Mouse (Mus musculus): ENCODE results near the gene Mul1. TPM values are rescaled to one million over a fixed set of nuclear protein-coding genes. Genes with fewer than 3 reads are reported as not detected.
A peak's percentile ranks its signal among the peaks of the same experiment; 100 is the strongest.

The Mul1 gene
- polyA plus RNA-seq, 1 experiment from 2014 or later, result 16.1 TPM

DNA sequence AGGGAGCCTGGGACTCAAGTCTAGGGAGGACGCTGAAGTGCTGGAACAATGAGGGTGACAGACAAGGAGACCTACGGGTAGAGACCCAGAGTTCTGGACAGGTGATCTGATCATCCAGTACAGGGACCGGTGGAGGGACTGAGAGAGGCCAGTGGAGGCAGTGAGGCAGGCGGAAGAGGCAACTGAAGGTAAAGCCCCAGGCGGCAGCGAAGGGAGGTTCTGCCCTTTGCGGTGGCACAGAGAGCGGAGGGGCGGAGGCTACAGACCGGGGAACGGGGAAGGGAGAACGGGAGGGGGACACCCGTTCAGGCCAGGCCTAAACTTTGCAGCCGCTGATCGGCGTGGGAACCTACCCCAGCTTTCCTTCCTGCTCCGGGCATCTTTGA is 21.5 kb downstream of the Mul1 start:
- Histone ChIP-seq H3K4me3 (ENCODE audit: low read depth, low read length) (peak overlapping the region; percentile 74), H3K36me3 (ENCODE audit: control insufficient read depth, insufficient read depth, low read length) (no peaks in the 10 kb centered on the region), H3K9ac (ENCODE audit: low read depth, low read length) (peak overlapping the region; percentile 72), H3K9me3 (replicated peaks; ENCODE audit: control insufficient read depth, low read length) (no peaks in the 10 kb centered on the region), H3K27me3 (ENCODE audit: control insufficient read depth, insufficient read depth, low read length) (peaks cover 87% of the 10 kb centered on the region), H3K4me2 (peak overlapping the region; percentile 98), H3K27ac (ENCODE audit: low read depth, low read length) (no peak overlapping the region), H3K4me1 (ENCODE audit: control insufficient read depth, insufficient read depth, low read length) (peaks cover 10% of the 10 kb centered on the region)
- WGBS (ENCODE audit: insufficient replicate concordance), result under 1% methylated on average over 17 of the region's 17 CpGs
- ATAC-seq (replicated peaks; ENCODE audit: insufficient number of reproducible peaks, low FRiP score, low TSS enrichment), result no peak

GRCm38 (mm10) chr4:138456536-138456935 is 22.1 kb downstream of the Mul1 start:
- no peaks in the 10 kb centered on the region for H3K9me3 ChIP-seq (replicated peaks; ENCODE audit: control insufficient read depth, low read length)
- peak overlapping the region; percentile 98 for H3K4me2 ChIP-seq
- H3K4me3 ChIP-seq (ENCODE audit: low read depth, low read length), result peak overlapping the region; percentile 74
- H3K36me3 ChIP-seq (ENCODE audit: control insufficient read depth, insufficient read depth, low read length), result no peaks in the 10 kb centered on the region
- 3% methylated on average over 8 of the region's 8 CpGs for WGBS (ENCODE audit: insufficient replicate concordance)
- H3K27ac ChIP-seq (ENCODE audit: low read depth, low read length), result no peak overlapping the region
- no peak for ATAC-seq (replicated peaks; ENCODE audit: insufficient number of reproducible peaks, low FRiP score, low TSS enrichment)
- H3K9ac ChIP-seq (ENCODE audit: low read depth, low read length), result no peak overlapping the region
- peaks cover 81% of the 10 kb centered on the region for H3K27me3 ChIP-seq (ENCODE audit: control insufficient read depth, insufficient read depth, low read length)
- peaks cover 10% of the 10 kb centered on the region for H3K4me1 ChIP-seq (ENCODE audit: control insufficient read depth, insufficient read depth, low read length)

- no peak overlapping the region for H3K4me2 ChIP-seq
- no peak overlapping the region for H3K27ac ChIP-seq (ENCODE audit: low read depth, low read length)
- peaks cover 75% of the 10 kb centered on the region for H3K27me3 ChIP-seq (ENCODE audit: control insufficient read depth, insufficient read depth, low read length)
- H3K4me3 ChIP-seq (ENCODE audit: low read depth, low read length), result no peak overlapping the region
- H3K9me3 ChIP-seq (replicated peaks; ENCODE audit: control insufficient read depth, low read length), result no peaks in the 10 kb centered on the region
- H3K4me1 ChIP-seq (ENCODE audit: control insufficient read depth, insufficient read depth, low read length), result peaks cover 10% of the 10 kb centered on the region
- no peak overlapping the region for H3K9ac ChIP-seq (ENCODE audit: low read depth, low read length)
- ATAC-seq (replicated peaks; ENCODE audit: insufficient number of reproducible peaks, low FRiP score, low TSS enrichment), result no peak
- no peaks in the 10 kb centered on the region for H3K36me3 ChIP-seq (ENCODE audit: control insufficient read depth, insufficient read depth, low read length)
- WGBS (ENCODE audit: insufficient replicate concordance), result 48% methylated on average over 4 of the region's 4 CpGs
Measured at GRCm38 (mm10) chr4:138457091-138457490, 22.6 kb downstream of the Mul1 start.

DNA sequence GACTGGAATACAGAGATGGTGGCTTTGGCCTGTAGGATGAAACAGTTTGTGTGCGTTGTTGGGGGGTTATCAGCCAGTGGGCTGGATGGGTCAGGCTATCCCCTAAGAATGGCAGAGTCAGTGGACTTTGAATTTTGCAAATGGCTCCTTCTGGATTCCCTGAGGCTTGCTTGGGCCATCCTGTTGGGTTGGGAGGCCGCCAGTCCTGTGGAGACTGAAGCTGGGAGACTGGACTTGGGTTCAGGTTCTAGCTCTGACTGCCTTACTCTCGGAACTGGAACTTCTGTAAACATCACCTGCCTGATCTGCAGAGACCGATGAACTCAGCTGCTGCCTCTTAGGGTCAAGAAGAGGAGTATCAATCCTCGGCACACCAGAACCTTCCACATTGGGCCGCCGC is 23.7 kb downstream of the Mul1 start:
- peaks cover 12% of the 10 kb centered on the region for H3K4me1 ChIP-seq (ENCODE audit: control insufficient read depth, insufficient read depth, low read length)
- H3K4me2 ChIP-seq, result no peak overlapping the region
- no peak overlapping the region for H3K27ac ChIP-seq (ENCODE audit: low read depth, low read length)
- H3K9me3 ChIP-seq (replicated peaks; ENCODE audit: control insufficient read depth, low read length), result no peaks in the 10 kb centered on the region
- ATAC-seq (replicated peaks; ENCODE audit: insufficient number of reproducible peaks, low FRiP score, low TSS enrichment), result no peak
- H3K36me3 ChIP-seq (ENCODE audit: control insufficient read depth, insufficient read depth, low read length), result no peaks in the 10 kb centered on the region
- H3K9ac ChIP-seq (ENCODE audit: low read depth, low read length), result no peak overlapping the region
- no peak overlapping the region for H3K4me3 ChIP-seq (ENCODE audit: low read depth, low read length)
- WGBS (ENCODE audit: insufficient replicate concordance), result 70% methylated on average over 7 of the region's 7 CpGs
- peaks cover 65% of the 10 kb centered on the region for H3K27me3 ChIP-seq (ENCODE audit: control insufficient read depth, insufficient read depth, low read length)

DNA sequence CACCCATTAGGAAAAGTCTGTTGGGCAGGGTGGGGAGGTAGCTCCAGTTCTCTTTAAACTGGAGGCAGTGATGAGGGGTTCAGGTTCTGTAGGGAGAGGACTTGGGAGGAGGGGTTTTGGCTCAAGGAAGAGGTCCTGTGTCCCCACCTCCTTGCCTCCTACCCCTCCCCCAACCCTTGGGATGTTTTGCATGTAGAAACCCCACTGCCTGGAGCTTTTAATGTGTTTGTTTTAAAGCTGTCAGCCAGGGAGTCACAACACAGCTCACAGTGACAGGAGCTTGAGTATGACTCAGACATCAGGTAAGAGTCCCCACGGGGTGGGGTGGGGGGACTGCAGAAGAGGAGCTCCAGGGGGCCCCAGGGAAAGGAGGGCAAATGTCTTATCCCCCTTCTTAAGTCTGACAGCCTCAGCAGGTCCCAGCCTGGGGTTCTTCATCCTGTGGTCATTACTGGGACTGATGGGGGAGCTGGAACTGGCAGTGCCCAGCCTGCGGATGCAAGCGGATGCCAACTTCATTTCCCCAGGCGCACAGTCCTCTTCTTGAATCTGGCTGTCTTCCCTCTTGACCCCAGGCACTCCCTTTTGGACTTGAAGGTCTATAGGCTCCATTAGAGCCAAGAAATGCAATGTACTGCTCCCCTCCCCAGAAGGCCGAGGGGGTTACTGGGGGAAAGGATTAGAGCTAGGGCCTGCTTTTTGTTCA is 24.4 kb downstream of the Mul1 start:
- Histone ChIP-seq H3K36me3 (ENCODE audit: control insufficient read depth, insufficient read depth, low read length) (no peaks in the 10 kb centered on the region), H3K9ac (ENCODE audit: low read depth, low read length) (no peak overlapping the region), H3K4me1 (ENCODE audit: control insufficient read depth, insufficient read depth, low read length) (peaks cover 19% of the 10 kb centered on the region), H3K27ac (ENCODE audit: low read depth, low read length) (no peak overlapping the region), H3K9me3 (replicated peaks; ENCODE audit: control insufficient read depth, low read length) (no peaks in the 10 kb centered on the region), H3K4me2 (no peak overlapping the region), H3K27me3 (ENCODE audit: control insufficient read depth, insufficient read depth, low read length) (peaks cover 58% of the 10 kb centered on the region), H3K4me3 (ENCODE audit: low read depth, low read length) (no peak overlapping the region)
- 43% methylated on average over 5 of the region's 5 CpGs for WGBS (ENCODE audit: insufficient replicate concordance)
- no peak for ATAC-seq (replicated peaks; ENCODE audit: insufficient number of reproducible peaks, low FRiP score, low TSS enrichment)

DNA sequence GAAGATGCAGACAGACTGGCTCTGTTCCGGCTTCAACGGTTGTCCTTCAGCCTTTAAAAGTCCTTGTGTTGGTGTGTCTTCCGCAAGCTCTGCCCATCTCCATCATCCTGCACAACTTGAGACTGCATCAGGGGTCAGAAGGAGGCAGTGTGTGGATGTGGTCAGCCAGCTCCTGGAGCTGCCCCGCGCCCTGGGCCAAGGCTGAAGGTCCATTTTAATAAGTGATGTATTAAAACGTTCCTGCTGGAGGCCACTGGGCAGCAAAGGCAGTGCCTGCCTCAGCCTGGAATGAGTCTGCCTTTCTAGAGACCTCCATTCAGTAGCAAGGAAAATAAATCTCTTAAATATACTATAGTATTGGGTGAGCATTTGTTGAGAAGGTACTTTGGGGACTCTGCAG is 25.3 kb downstream of the Mul1 start:
- Histone ChIP-seq H3K27ac (ENCODE audit: low read depth, low read length) (no peak overlapping the region), H3K9ac (ENCODE audit: low read depth, low read length) (no peak overlapping the region), H3K4me2 (no peak overlapping the region), H3K36me3 (ENCODE audit: control insufficient read depth, insufficient read depth, low read length) (no peaks in the 10 kb centered on the region), H3K4me1 (ENCODE audit: control insufficient read depth, insufficient read depth, low read length) (peaks cover 28% of the 10 kb centered on the region), H3K27me3 (ENCODE audit: control insufficient read depth, insufficient read depth, low read length) (peaks cover 58% of the 10 kb centered on the region), H3K9me3 (replicated peaks; ENCODE audit: control insufficient read depth, low read length) (no peaks in the 10 kb centered on the region), H3K4me3 (ENCODE audit: low read depth, low read length) (no peak overlapping the region)
- 66% methylated on average over 6 of the region's 6 CpGs for WGBS (ENCODE audit: insufficient replicate concordance)
- ATAC-seq (replicated peaks; ENCODE audit: insufficient number of reproducible peaks, low FRiP score, low TSS enrichment), result no peak

- peaks cover 26% of the 10 kb centered on the region for H3K4me1 ChIP-seq (ENCODE audit: control insufficient read depth, insufficient read depth, low read length)
- no peak overlapping the region for H3K9ac ChIP-seq (ENCODE audit: low read depth, low read length)
- H3K9me3 ChIP-seq (replicated peaks; ENCODE audit: control insufficient read depth, low read length), result no peaks in the 10 kb centered on the region
- H3K27ac ChIP-seq (ENCODE audit: low read depth, low read length), result no peak overlapping the region
- H3K27me3 ChIP-seq (ENCODE audit: control insufficient read depth, insufficient read depth, low read length), result peaks cover 54% of the 10 kb centered on the region
- no peak overlapping the region for H3K4me3 ChIP-seq (ENCODE audit: low read depth, low read length)
- H3K36me3 ChIP-seq (ENCODE audit: control insufficient read depth, insufficient read depth, low read length), result no peaks in the 10 kb centered on the region
- H3K4me2 ChIP-seq, result no peak overlapping the region
- no peak for ATAC-seq (replicated peaks; ENCODE audit: insufficient number of reproducible peaks, low FRiP score, low TSS enrichment)
- WGBS (ENCODE audit: insufficient replicate concordance), result 22% methylated on average over 9 of the region's 9 CpGs
Measured at GRCm38 (mm10) chr4:138460910-138461309, 26.4 kb downstream of the Mul1 start.

- H3K4me2 ChIP-seq, result no peak overlapping the region
- no peak for ATAC-seq (replicated peaks; ENCODE audit: insufficient number of reproducible peaks, low FRiP score, low TSS enrichment)
- no peak overlapping the region for H3K9ac ChIP-seq (ENCODE audit: low read depth, low read length)
- WGBS (ENCODE audit: insufficient replicate concordance), result 93% methylated on average over 5 of the region's 5 CpGs
- no peak overlapping the region for H3K4me3 ChIP-seq (ENCODE audit: low read depth, low read length)
- H3K36me3 ChIP-seq (ENCODE audit: control insufficient read depth, insufficient read depth, low read length), result no peaks in the 10 kb centered on the region
- no peaks in the 10 kb centered on the region for H3K9me3 ChIP-seq (replicated peaks; ENCODE audit: control insufficient read depth, low read length)
- H3K27me3 ChIP-seq (ENCODE audit: control insufficient read depth, insufficient read depth, low read length), result peaks cover 54% of the 10 kb centered on the region
- no peak overlapping the region for H3K27ac ChIP-seq (ENCODE audit: low read depth, low read length)
- H3K4me1 ChIP-seq (ENCODE audit: control insufficient read depth, insufficient read depth, low read length), result peaks cover 20% of the 10 kb centered on the region
Measured at GRCm38 (mm10) chr4:138461471-138461870, 27.0 kb downstream of the Mul1 start.

Data from heart, embryonic 11.5 days (tissue).